Mouse (Mus musculus): ENCODE results near the gene Mrpl23.

Gene Mrpl23

GRCm38 (mm10) chr7:142574155-142574660 is 41.7 kb downstream of the Mrpl23 start:
- in situ Hi-C loops (cut with MboI, MseI): no loop called here

GRCm38 (mm10) chr7:142574826-142575351 is 42.4 kb downstream of the Mrpl23 start:
- in situ Hi-C loops (cut with MboI, MseI): no loop called here

DNA sequence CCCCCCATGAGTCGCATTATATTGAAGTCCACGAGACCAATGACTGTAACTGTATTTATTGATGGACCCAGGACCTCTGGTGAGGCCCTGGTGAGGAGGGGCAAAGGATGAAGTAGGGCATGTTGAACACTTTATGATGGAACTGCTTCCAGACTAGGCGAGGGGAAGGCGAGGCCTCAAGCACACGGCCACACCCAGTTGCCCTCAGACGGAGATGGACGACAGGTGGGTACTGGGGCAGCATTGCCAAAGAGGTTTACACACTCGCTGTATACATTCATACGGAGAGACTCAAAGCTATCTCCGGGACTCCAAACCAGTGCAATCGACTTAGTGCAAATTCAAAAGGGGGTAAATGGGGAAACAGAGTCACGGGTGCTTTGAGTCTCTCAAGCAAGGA is 43.0 kb downstream of the Mrpl23 start:
- in situ Hi-C loops (cut with MboI, MseI): no loop called here

DNA sequence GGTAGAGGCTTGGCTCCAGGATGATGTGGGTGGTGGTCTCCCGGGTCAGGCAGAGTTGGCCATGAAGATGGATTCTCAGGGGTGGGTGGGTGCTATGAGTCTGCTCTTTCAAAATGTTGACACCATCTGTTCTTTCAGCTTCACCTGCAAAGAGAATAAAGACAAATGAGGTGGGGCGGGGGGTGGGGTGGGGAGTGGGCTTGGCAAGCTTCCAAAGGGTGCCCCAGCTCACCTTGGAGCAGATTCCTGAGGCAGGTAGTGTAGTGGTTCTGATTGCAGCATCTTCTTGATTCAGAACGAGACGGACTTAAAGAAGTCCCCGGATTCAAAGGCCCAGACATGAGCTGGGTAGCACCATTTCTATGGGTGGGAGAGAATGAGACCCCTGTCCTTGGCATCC is 43.5 kb downstream of the Mrpl23 start:
- in situ Hi-C loops (cut with MboI, MseI): no loop called here

GRCm38 (mm10) chr7:142576472-142577326 is 44.2 kb downstream of the Mrpl23 start:
- in situ Hi-C loops (cut with MboI, MseI): no loop called here

- in situ Hi-C loops (cut with MboI, MseI): no loop called here
Observed at GRCm38 (mm10) chr7:142577806-142578423, 45.4 kb downstream of the Mrpl23 start.

DNA sequence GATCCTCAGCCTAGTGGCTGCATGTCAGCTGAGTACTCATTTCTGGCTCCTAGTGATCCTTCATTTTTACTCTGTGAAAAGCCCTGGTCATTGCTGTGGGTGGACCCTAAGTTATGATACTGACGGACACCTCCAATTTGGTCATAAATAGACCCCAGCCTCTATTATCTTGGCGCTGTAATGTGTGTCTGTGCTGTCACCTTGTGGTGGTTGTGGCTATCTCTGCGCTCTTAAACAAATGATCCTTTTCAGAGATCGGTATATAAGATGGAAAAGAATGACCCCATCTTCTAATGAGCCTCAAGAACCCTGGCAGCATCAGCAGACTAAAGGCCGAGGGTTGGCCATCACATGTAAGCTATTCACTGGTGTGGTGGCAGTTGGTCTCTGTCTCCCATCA is 46.6 kb downstream of the Mrpl23 start:
- in situ Hi-C loops (cut with MboI, MseI): no loop called here

DNA sequence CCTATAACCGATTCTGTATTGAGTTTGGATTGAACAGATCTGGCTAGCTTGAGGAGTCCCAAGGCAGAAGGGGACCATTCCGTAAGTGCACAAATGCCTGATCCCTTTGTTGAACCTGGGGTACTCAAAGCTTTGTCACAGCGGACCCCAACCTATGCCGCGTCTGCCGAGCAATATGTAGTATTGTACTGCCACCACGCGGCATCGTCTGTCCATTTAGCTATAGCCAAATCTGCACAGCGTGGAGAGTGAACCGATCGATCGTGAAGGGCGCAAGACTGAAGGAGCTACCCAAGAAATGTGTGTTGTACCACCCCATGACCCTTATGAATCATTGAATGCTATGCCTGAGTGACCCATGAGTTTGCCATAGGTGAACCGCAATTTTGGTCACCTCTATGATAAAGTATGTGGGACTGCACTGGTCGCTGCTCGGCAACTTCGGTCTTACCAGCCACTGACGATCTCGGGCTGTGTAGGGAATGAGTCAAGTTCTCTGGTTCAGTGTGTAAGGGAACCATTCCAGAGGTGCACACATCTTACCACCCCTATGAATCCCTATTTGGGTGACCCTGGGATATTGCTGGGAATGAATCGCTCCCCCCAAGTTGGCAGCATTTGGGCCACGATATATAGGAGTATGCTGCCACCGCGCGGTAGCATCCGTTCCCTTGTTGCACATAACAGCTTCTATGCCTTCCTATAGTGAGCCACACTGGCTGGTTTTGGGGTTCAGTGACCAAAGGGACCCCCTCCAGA is 47.8 kb downstream of the Mrpl23 start:
- in situ Hi-C loops (cut with MboI, MseI): loop anchor here (10.0 kb wide), 1 partner anchor 245 kb away; no protein-coding TSS in a partner anchor

DNA sequence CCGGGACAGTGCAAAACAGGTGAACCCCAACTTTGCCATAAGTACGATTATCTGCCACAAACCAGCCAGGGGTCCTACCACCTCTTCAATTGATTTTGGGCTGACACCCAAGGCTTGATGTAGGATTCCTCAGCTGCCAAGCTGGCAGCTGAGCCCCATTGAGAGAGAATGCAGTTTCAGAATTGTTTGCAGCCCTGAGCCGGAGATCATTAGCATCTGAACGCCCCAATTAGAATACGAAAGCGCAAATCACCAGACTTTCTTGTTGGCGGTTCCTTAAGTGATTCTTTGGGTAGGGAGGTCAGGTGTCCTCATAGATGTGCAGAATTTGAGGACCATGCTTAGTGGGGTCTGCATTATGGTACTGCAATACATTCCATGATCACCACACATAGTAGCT is 48.7 kb downstream of the Mrpl23 start:
- in situ Hi-C loops (cut with MboI, MseI): loop anchor here (10.0 kb wide), 1 partner anchor 246 kb away; no protein-coding TSS in a partner anchor

GRCm38 (mm10) chr7:142581656-142582228 is 49.3 kb downstream of the Mrpl23 start:
- in situ Hi-C loops (cut with MboI, MseI): loop anchor here (10.0 kb wide), 1 partner anchor 247 kb away; no protein-coding TSS in a partner anchor

- in situ Hi-C loops (cut with MboI, MseI): loop anchor here (10.0 kb wide), 1 partner anchor 250 kb away; no protein-coding TSS in a partner anchor
Observed at GRCm38 (mm10) chr7:142584882-142585281, 52.4 kb downstream of the Mrpl23 start.

- in situ Hi-C loops (cut with MboI, MseI): loop anchor here (10.0 kb wide), 1 partner anchor 251 kb away; no protein-coding TSS in a partner anchor
Observed at GRCm38 (mm10) chr7:142585890-142586289, 53.4 kb downstream of the Mrpl23 start.

DNA sequence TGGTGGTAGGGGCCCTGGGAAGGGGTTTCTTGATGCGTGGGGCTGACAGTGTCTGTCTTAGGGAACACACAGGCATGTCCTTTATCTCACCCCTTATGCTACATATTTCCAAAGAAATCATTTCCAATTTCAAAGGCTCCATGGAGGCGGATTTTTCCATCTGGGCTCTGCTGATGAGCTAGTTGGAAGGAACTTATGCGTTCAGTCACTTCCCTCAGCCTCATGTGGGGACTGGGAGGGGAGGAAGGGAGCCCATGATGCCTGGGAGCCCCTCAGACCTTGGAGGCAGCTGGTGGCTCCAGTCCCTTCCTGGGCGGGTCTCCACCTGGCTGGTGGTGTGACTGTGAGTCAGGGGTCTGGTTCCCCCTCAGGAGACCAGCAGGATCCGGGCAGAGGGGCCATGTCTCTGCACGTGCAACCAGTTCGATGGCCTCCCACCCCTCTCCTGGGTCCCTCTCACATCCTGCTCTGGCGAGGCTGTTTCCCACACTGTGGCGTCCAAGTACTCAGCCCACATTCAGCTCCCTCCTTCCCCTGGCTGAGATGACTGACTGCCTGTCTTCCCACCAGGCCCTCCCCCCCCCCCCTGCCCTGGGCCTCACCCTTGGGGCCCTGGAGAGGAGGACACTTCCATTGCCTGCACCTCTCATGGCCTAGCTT is 55.9 kb downstream of the Mrpl23 start:
- in situ Hi-C loops (cut with MboI, MseI): loop anchor here (10.0 kb wide), 1 partner anchor 254 kb away; no protein-coding TSS in a partner anchor

Data from T-helper 2 cell (primary cell).